Mouse (Mus musculus) CH12.LX (cell line): Measurements from ENCODE around the gene Dcdc2b. TPM values are rescaled to one million over a fixed set of nuclear protein-coding genes. Genes with fewer than 3 reads are reported as not detected.

Experiments
- DNase-seq: peaks from one replicate; pipeline ENCODE4 v3.0.0-alpha.2; 2013; ENCODE audit errors: extremely low read depth
- H3K27ac ChIP-seq: 2 replicates; pipeline ENCODE4 v1.5.1; 2012; ENCODE audit warnings: low read depth, mild to moderate bottlenecking, control low read depth, moderate library complexity; ENCODE audit not compliant: insufficient read depth
- H3K27me3 ChIP-seq: replicated peaks from 2 replicates; pipeline ENCODE3; 2012; ENCODE audit warnings: inconsistent platforms
- H3K36me3 ChIP-seq, 2 experiments: replicated peaks in 1 of 2; 2 replicates each; pipeline versions ENCODE3 to v1.6.1; 2012; ENCODE audit warnings: inconsistent platforms in 1 of 2, low read length in 1 of 2, mild to moderate bottlenecking in 1 of 2, mixed read lengths in 1 of 2, moderate library complexity in 1 of 2; ENCODE audit not compliant: control insufficient read depth in 1 of 2, insufficient read depth in 1 of 2
- H3K4me1 ChIP-seq, 2 experiments: 2 replicates each; pipeline ENCODE4 v1.6.1; 2012; ENCODE audit warnings: inconsistent platforms in 1 of 2, moderate library complexity in 1 of 2; ENCODE audit not compliant: insufficient read depth in 2 of 2, control insufficient read depth in 1 of 2
- H3K4me2 ChIP-seq: 2 replicates; pipeline ENCODE4 v1.6.1; 2012; ENCODE audit warnings: low read depth, mild to moderate bottlenecking, control low read depth; ENCODE audit not compliant: poor library complexity, insufficient read depth, severe bottlenecking
- H3K4me3 ChIP-seq, 3 experiments: fragments of 150-350 bp in 1 of 3; sonication (generic) in 1 of 3; replicated peaks in 1 of 3; 2 replicates each; pipeline versions ENCODE3 to v1.5.1; 2011 to 2012; ENCODE audit warnings: low read depth in 2 of 3, low read length in 2 of 3, mild to moderate bottlenecking in 2 of 3, moderate library complexity in 2 of 3, control low read depth in 1 of 3, improper control_type of control experiment in 1 of 3, inconsistent platforms in 1 of 3, mixed read lengths in 1 of 3; ENCODE audit not compliant: poor library complexity in 1 of 3
- H3K79me2 ChIP-seq: replicated peaks from 2 replicates; pipeline ENCODE4 v1.6.1; 2012; ENCODE audit warnings: mild to moderate bottlenecking, moderate library complexity; ENCODE audit not compliant: control insufficient read depth, poor library complexity, insufficient read depth, severe bottlenecking; ENCODE audit errors: extremely low read depth
- H3K9ac ChIP-seq: 2 replicates; pipeline ENCODE4 v1.6.1; 2012; ENCODE audit warnings: low read depth, mild to moderate bottlenecking, control low read depth, moderate library complexity; ENCODE audit not compliant: insufficient read depth
- H3K9me3 ChIP-seq: replicated peaks from 2 replicates; pipeline ENCODE3; 2012; ENCODE audit warnings: low read length, inconsistent platforms, mixed read lengths
- BHLHE40 ChIP-seq: IDR thresholded peaks from 2 replicates; pipeline ENCODE4 v1.6.1; 2011; ENCODE audit warnings: mild to moderate bottlenecking, low read depth, low read length, improper control_type of control experiment
- CHD2 ChIP-seq: IDR thresholded peaks from 2 replicates; pipeline ENCODE4 v1.6.1; 2011; ENCODE audit warnings: low read length, improper control_type of control experiment
- ELF1 ChIP-seq: IDR thresholded peaks from 2 replicates; pipeline ENCODE4 v1.6.1; 2014; ENCODE audit warnings: low read depth, mild to moderate bottlenecking, inconsistent platforms, low read length, improper control_type of control experiment
- EP300 ChIP-seq: IDR thresholded peaks from 2 replicates; pipeline ENCODE4 v1.6.1; 2011; ENCODE audit warnings: low read length, improper control_type of control experiment
- HCFC1 ChIP-seq: IDR thresholded peaks from 2 replicates; pipeline ENCODE4 v1.6.1; 2012; ENCODE audit warnings: low read depth, mild to moderate bottlenecking, inconsistent platforms, low read length, improper control_type of control experiment
- MAFK ChIP-seq: IDR thresholded peaks from 2 replicates; pipeline ENCODE4 v1.6.1; 2011; ENCODE audit warnings: low read length, improper control_type of control experiment; ENCODE audit not compliant: insufficient replicate concordance
- MAX ChIP-seq: IDR thresholded peaks from 2 replicates; pipeline ENCODE4 v1.6.1; 2011; ENCODE audit warnings: low read length, improper control_type of control experiment
- MEF2A ChIP-seq: IDR thresholded peaks from 2 replicates; pipeline ENCODE4 v1.6.1; 2014; ENCODE audit warnings: low read depth, mild to moderate bottlenecking, inconsistent platforms, low read length, improper control_type of control experiment, borderline replicate concordance
- MXI1 ChIP-seq: IDR thresholded peaks from 2 replicates; pipeline ENCODE4 v1.6.1; 2011; ENCODE audit warnings: mild to moderate bottlenecking, low read depth, low read length, improper control_type of control experiment
- MYC ChIP-seq: IDR thresholded peaks from 2 replicates; pipeline ENCODE4 v1.6.1; 2011; ENCODE audit warnings: low read depth, mild to moderate bottlenecking, improper control_type of control experiment, low read length
- NRF1 ChIP-seq: IDR thresholded peaks from 2 replicates; pipeline ENCODE4 v1.6.1; 2014; ENCODE audit warnings: low read depth, mild to moderate bottlenecking, inconsistent platforms, low read length, improper control_type of control experiment, moderate library complexity
- POLR2AphosphoS2 ChIP-seq: IDR thresholded peaks from 2 replicates; pipeline ENCODE4 v1.6.1; 2011; ENCODE audit warnings: low read depth, low read length, improper control_type of control experiment
- RAD21 ChIP-seq: IDR thresholded peaks from 2 replicates; pipeline ENCODE4 v1.6.1; 2011; ENCODE audit warnings: low read depth, mild to moderate bottlenecking, low read length, improper control_type of control experiment, moderate library complexity
- RCOR1 ChIP-seq: conservative IDR thresholded peaks from 2 replicates; pipeline ENCODE4 v1.6.1; 2012; ENCODE audit warnings: low read depth, mild to moderate bottlenecking, inconsistent platforms, low read length, improper control_type of control experiment
- TBP ChIP-seq: conservative IDR thresholded peaks from 2 replicates; pipeline ENCODE4 v1.6.1; 2011; ENCODE audit warnings: low read depth, low read length, improper control_type of control experiment
- TCF12 ChIP-seq: IDR thresholded peaks from 2 replicates; pipeline ENCODE4 v1.6.1; 2014; ENCODE audit warnings: low read depth, mild to moderate bottlenecking, inconsistent platforms, low read length, improper control_type of control experiment
- UBTF ChIP-seq: IDR thresholded peaks from 2 replicates; pipeline ENCODE4 v1.6.1; 2012; ENCODE audit warnings: low read depth, mild to moderate bottlenecking, inconsistent platforms, low read length, improper control_type of control experiment, moderate library complexity
- USF1 ChIP-seq: IDR thresholded peaks from 2 replicates; pipeline ENCODE4 v1.6.1; 2014; ENCODE audit warnings: low read depth, mild to moderate bottlenecking, inconsistent platforms, low read length, improper control_type of control experiment
- USF2 ChIP-seq: conservative IDR thresholded peaks from 2 replicates; pipeline ENCODE4 v1.6.1; 2011; ENCODE audit warnings: low read depth, low read length, improper control_type of control experiment
- ZMIZ1 ChIP-seq: IDR thresholded peaks from 2 replicates; pipeline ENCODE4 v1.6.1; 2012; ENCODE audit warnings: low read depth, mild to moderate bottlenecking, inconsistent platforms, low read length, improper control_type of control experiment
- ZNF384 ChIP-seq: IDR thresholded peaks from 2 replicates; pipeline ENCODE4 v1.6.1; 2012; ENCODE audit warnings: low read depth, low read length, improper control_type of control experiment, inconsistent platforms
- dilution Hi-C: fragments of 300-500 bp; cut with MboI; formaldehyde crosslinking; loops from 2 replicates; pipeline ENCODE4 v1.14.3; 2020; ENCODE audit warnings: low sequenced_read_pairs; ENCODE audit not compliant: extremely low pct_unique_long_range_greater_than_20kb, extremely low pct_ligation_motif_present
- in situ Hi-C: fragments of 300-500 bp; cut with MboI; formaldehyde crosslinking; loops from 3 replicates; pipeline ENCODE4 v1.14.3; 2019; ENCODE audit warnings: low sequenced_read_pairs, low pct_ligation_motif_present, low pct_unique_long_range_greater_than_20kb, mixed read lengths
- polyA plus RNA-seq: library from polyadenylated mRNA; unstranded; fragments of >175 nt; gene quantifications from 2 replicates; pipeline ENCODE4 v1.2.1, GENCODE M21; 2012; ENCODE audit warnings: low read depth; ENCODE audit not compliant: insufficient read length
- total RNA-seq, 2 experiments: library from RNA; depleted of rRNA; stranded (reverse); fragments of 300-350 nt in 1 of 2; fragments of >200 nt in 1 of 2; gene quantifications; 2 replicates each; pipeline ENCODE4 v1.2.3; 2012 to 2014

Dcdc2b gene
- total and polyA plus RNA-seq, 3 experiments: 0.66 to 1.6 TPM; not detected in 1

DNA sequence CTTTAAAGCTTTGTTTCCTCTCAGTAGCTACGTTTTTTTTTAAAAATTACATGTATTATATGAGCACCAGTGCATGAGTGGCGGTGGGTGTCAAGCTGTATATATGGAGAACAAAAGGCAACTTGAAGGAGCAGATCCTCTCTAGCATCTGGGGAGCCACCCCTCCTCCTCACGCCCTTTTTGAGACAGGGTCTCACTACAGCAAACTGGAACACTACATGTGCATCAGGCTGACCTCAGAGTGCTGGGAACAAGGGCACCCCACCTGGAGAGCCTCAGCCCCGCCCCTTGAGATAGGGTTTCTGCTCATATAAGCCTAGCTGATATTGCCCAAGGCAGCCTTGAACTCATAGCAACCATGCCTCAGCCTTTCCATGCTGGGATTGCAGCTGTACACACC is 11.4 kb upstream of the Dcdc2b start:
- in situ Hi-C loops (no loop called here), dilution Hi-C loops (no loop called here)
- peak overlapping the region; percentile 66; the same call in 1 of the 2 replicates for H3K27ac ChIP-seq
- peaks cover 10 to 54% of the 10 kb centered on the region in 2 experiments for H3K4me1 ChIP-seq
- no peak overlapping the region for H3K9ac ChIP-seq
- H3K9me3 ChIP-seq: no peaks in the 10 kb centered on the region
- H3K4me3 ChIP-seq: no peak overlapping the region
- no peaks in the 10 kb centered on the region for H3K27me3 ChIP-seq
- no peaks in the 10 kb centered on the region for H3K79me2 ChIP-seq
- peaks cover 44 to 63% of the 10 kb centered on the region in 2 experiments for H3K36me3 ChIP-seq
- no peak overlapping the region for H3K4me2 ChIP-seq
- no peak for DNase-seq
- TF ChIP-seq ELF1 (no peak), BHLHE40 (no peak), RAD21 (no peak), USF1 (no peak), TCF12 (no peak), RCOR1 (no peak), UBTF (no peak), ZMIZ1 (no peak), EP300 (no peak), ZNF384 (no peak), MAFK (no peak), CHD2 (no peak), NRF1 (no peak), USF2 (no peak), TBP (no peak), MYC (no peak), MAX (no peak), HCFC1 (no peak), MEF2A (no peak), POLR2AphosphoS2 (no peak)

DNA sequence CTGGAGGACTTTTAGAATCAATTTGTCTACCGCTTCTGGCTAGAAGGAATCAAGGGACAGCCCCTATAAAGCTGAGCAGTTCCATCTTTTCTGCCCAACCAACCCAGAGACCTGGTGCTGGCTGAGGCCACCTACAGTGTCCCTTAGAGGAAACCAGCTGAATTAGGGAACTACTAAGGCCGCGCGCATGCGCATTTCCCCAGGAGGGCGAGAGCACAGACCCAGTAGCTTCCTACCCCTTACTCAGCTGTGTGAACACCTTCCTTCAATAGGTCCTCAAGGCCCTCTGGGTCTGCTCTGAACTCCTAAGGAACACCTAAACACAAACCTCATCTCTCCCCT is 10.9 kb upstream of the Dcdc2b start:
- H3K4me2 ChIP-seq: peak overlapping the region; percentile 35; the same call in 1 of the 2 replicates
- DNase-seq: peak; percentile 89
- H3K4me3 ChIP-seq: peak overlapping the region in 2 of 3 experiments; percentile 6 to 28
- peak overlapping the region; percentile 66; the same call in 1 of the 2 replicates for H3K27ac ChIP-seq
- H3K36me3 ChIP-seq: peaks cover 39 to 58% of the 10 kb centered on the region in 2 experiments
- H3K27me3 ChIP-seq: no peaks in the 10 kb centered on the region
- no peaks in the 10 kb centered on the region for H3K79me2 ChIP-seq
- H3K9ac ChIP-seq: no peak overlapping the region
- dilution Hi-C loops: no loop called here
- no peaks in the 10 kb centered on the region for H3K9me3 ChIP-seq
- H3K4me1 ChIP-seq: peaks cover 11 to 59% of the 10 kb centered on the region in 2 experiments
- in situ Hi-C loops: no loop called here
- TF ChIP-seq NRF1 (peak; percentile 87), MEF2A (no peak), MXI1 (0 out of 2 replicates have a peak, but pooled peaks have one; percentile 21)
